Mouse (Mus musculus) subcutaneous adipose tissue, adult 2 months (tissue): ENCODE results near the gene Sdr16c6. TPM values are rescaled to one million over a fixed set of nuclear protein-coding genes. Genes with fewer than 3 reads are reported as not detected.

Experiments used
- polyA plus RNA-seq: library from polyadenylated mRNA; depleted of rRNA; stranded (reverse); fragments of >200 nt; gene quantifications from 2 replicates; pipeline ENCODE4 v1.2.3, GENCODE M21; 2012; ENCODE audit warnings: low replicate concordance; rRNA removed

Sdr16c6 gene
- not detected in 2 replicates for polyA plus RNA-seq

GRCm38 (mm10) chr4:4077372-4077771 lies at the start of gene Sdr16c6:
TSS of gene Sdr16c6 (minus strand) at chr4:4077522.

Other genes with a start within 250 kb of the Sdr16c6 start
- gene Gm11808, start 103.9 kb downstream of the Sdr16c6 start, polyA plus RNA-seq = 1,282 and 2,867 TPM in 2 replicates